In genomic region chr10:95791427-95791804, GRCm38 (mm10) we compare ENCODE assay signal across 26 mouse cellular contexts. TPM values are rescaled to one million over a fixed set of nuclear protein-coding genes. Genes with fewer than 3 reads are reported as not detected.
DNase-seq lines count a peak whose midpoint lies in the region; ATAC-seq and TF ChIP-seq lines count a peak whose summit lies in the region.
"Had no signal": no experiment of that assay in that cellular context is flagged by ENCODE, and none has a peak within 500 bp of the region (broad histone marks: within the 10 kb centered on the region; RNA-seq: fewer than 3 reads in every experiment).

No protein-coding gene starts in this region.

- H3K27ac ChIP-seq in midbrain, embryonic 15.5 days: peak overlapping the region; percentile 3; the same call in 1 of the 2 replicates
- H3K27ac ChIP-seq in midbrain, embryonic 13.5 days: no peak overlapping the region
- H3K27ac ChIP-seq in embryonic fibroblast, embryonic 13.5 days (ENCODE audit: insufficient read depth, low read length): peak overlapping the region; percentile 57; the same call in 1 of the 2 replicates
- H3K27ac ChIP-seq: hindbrain, embryonic 13.5 days; limb, embryonic 15.5 days; liver, embryonic 14.5 days; neural tube, embryonic 12.5 days had no signal

- no peak overlapping the region for H3K4me2 ChIP-seq in midbrain, embryonic 15.5 days
- H3K4me2 ChIP-seq in midbrain, embryonic 13.5 days (replicated peaks): no peak overlapping the region
- H3K4me2 ChIP-seq: heart, embryonic 11.5 days; hindbrain, embryonic 13.5 days; limb, embryonic 15.5 days; lung, embryonic 14.5 days; neural tube, embryonic 12.5 days had no signal

- no peaks in the 10 kb centered on the region for H3K36me3 ChIP-seq in midbrain, embryonic 15.5 days (replicated peaks)
- no peaks in the 10 kb centered on the region for H3K36me3 ChIP-seq in midbrain, embryonic 13.5 days
- H3K36me3 ChIP-seq: hindbrain, embryonic 13.5 days; limb, embryonic 15.5 days; neural tube, embryonic 12.5 days had no signal

- intact Hi-C loops in heart, postnatal 14 days (cut with DNase I): no loop called here

- ATAC-seq in midbrain, embryonic 15.5 days (replicated peaks): peak; percentile 52; the same call in 1 of the 2 replicates
- ATAC-seq in midbrain, embryonic 13.5 days: no peak
- ATAC-seq in erythroid progenitor cell, adult 5-6 weeks (replicated peaks; ENCODE audit: low FRiP score, poor library complexity, severe bottlenecking): no peak
- no peak for ATAC-seq in megakaryocyte, adult 5-6 weeks (ENCODE audit: poor library complexity, severe bottlenecking)
- ATAC-seq: activated CD4-positive, CD25-positive, alpha-beta regulatory T cell, adult 4 months; intestine, embryonic 16.5 days had no signal

- 61% methylated on average over 8 of the region's 8 CpGs for WGBS in midbrain, embryonic 15.5 days
- 71% methylated on average over 8 of the region's 8 CpGs for WGBS in midbrain, embryonic 13.5 days

- no peak overlapping the region for H3K9ac ChIP-seq in midbrain, embryonic 15.5 days
- no peak overlapping the region for H3K9ac ChIP-seq in midbrain, embryonic 13.5 days (replicated peaks)
- H3K9ac ChIP-seq: hindbrain, embryonic 13.5 days; limb, embryonic 15.5 days; liver, embryonic 14.5 days; lung, embryonic 14.5 days; neural tube, embryonic 12.5 days had no signal

- peak; percentile 31 for DNase-seq in heart, adult 11 months
- DNase-seq in heart, postnatal 14 days: no peak
- DNase-seq: adrenal gland, adult 8-10 months; embryo, embryonic 11 days; kidney, adult 9 months; kidney, postnatal 14 days; left cerebral cortex, postnatal 4 days; lung, embryonic 14.5 days; thymus, postnatal 14 days had no signal

- no peaks in the 10 kb centered on the region for H3K4me1 ChIP-seq in midbrain, embryonic 15.5 days
- H3K4me1 ChIP-seq in midbrain, embryonic 13.5 days (replicated peaks): peaks cover 4% of the 10 kb centered on the region; the same call in 1 of the 2 replicates
- no peaks in the 10 kb centered on the region for H3K4me1 ChIP-seq in embryonic fibroblast, embryonic 13.5 days (ENCODE audit: control insufficient read depth, insufficient read depth, low read length)
- H3K4me1 ChIP-seq: limb, embryonic 15.5 days; neural tube, embryonic 12.5 days had no signal

- TF ChIP-seq CTCF in embryonic fibroblast, embryonic 13.5 days (IDR thresholded peaks at IDR 0.05; ENCODE audit: borderline replicate concordance, insufficient read depth, low read length): no peak

- no peak overlapping the region for H3K4me3 ChIP-seq in midbrain, embryonic 15.5 days
- H3K4me3 ChIP-seq in midbrain, embryonic 13.5 days (replicated peaks): no peak overlapping the region
- no peak overlapping the region for H3K4me3 ChIP-seq in embryonic fibroblast, embryonic 13.5 days (ENCODE audit: insufficient read depth, low read length)
- H3K4me3 ChIP-seq: hindbrain, embryonic 13.5 days; limb, embryonic 15.5 days; megakaryocyte, embryonic 14.5 days; neural tube, embryonic 12.5 days had no signal

- no peaks in the 10 kb centered on the region for H3K9me3 ChIP-seq in midbrain, embryonic 15.5 days
- no peaks in the 10 kb centered on the region for H3K9me3 ChIP-seq in midbrain, embryonic 13.5 days
- H3K9me3 ChIP-seq: hindbrain, embryonic 13.5 days; limb, embryonic 15.5 days; neural tube, embryonic 12.5 days had no signal

- no peak for TF ChIP-seq POLR2A in embryonic fibroblast, embryonic 13.5 days (IDR thresholded peaks at IDR 0.05; ENCODE audit: low read depth, low read length)

- H3K27me3 ChIP-seq in midbrain, embryonic 15.5 days (replicated peaks): no peaks in the 10 kb centered on the region
- H3K27me3 ChIP-seq in midbrain, embryonic 13.5 days: no peaks in the 10 kb centered on the region
- H3K27me3 ChIP-seq: hindbrain, embryonic 13.5 days; limb, embryonic 15.5 days; neural tube, embryonic 12.5 days had no signal

RNA-seq across cellular contexts. Expression of gene Gm33543, which starts 51.3 kb away (rescaled TPM):
- 1 to 10 TPM; 2.0 to 3.1 TPM for total RNA-seq in heart, postnatal 14 days (2021)
- not detected in 2 replicates for polyA plus RNA-seq in midbrain, embryonic 15.5 days (2015; fragmentation: Nextera tagmentation; extraction: Ambion mirVana)
- polyA plus RNA-seq in midbrain, embryonic 13.5 days (2015; fragmentation: Nextera tagmentation; extraction: Ambion mirVana): not detected in 2 replicates
- polyA plus RNA-seq in embryonic fibroblast, embryonic 13.5 days (2011; ENCODE audit: insufficient read length, low read depth, missing spikeins): not detected in 2 replicates
- not detected in 2 replicates for total RNA-seq in erythroid progenitor cell, adult 5-6 weeks (2015; ENCODE audit: low replicate concordance)
- not detected in 2 replicates for total RNA-seq in erythroid progenitor cell, adult 5-6 weeks (2017; ENCODE audit: low replicate concordance)
- not detected in 2 replicates for total RNA-seq in megakaryocyte, adult 5-6 weeks (2015)
- not detected in 2 replicates for total RNA-seq in megakaryocyte, adult 5-6 weeks (2017)
- total RNA-seq: adrenal gland, adult 8-10 months; layer of hippocampus, postnatal 14 days; left cerebral cortex, postnatal 4 days had no signal
- polyA plus RNA-seq: activated CD4-positive, CD25-positive, alpha-beta regulatory T cell, adult 4 months; C2C12; heart, embryonic 11.5 days; hindbrain, embryonic 13.5 days; intestine, embryonic 16.5 days; limb, embryonic 15.5 days; liver, embryonic 14.5 days; lung, embryonic 14.5 days; neural tube, embryonic 12.5 days; spleen, adult 2 months; testis, adult 2 months had no signal
